Mouse (Mus musculus): ENCODE measurements around the gene Afp. TPM values are rescaled to one million over a fixed set of nuclear protein-coding genes. Genes with fewer than 3 reads are reported as not detected.
A peak's percentile ranks its signal among the peaks of the same experiment; 100 is the strongest.

Afp gene
- total RNA-seq (2021), result not detected
- long read RNA-seq, experiment 1, result 0 reads
- long read RNA-seq, experiment 2, result 0 reads

DNA sequence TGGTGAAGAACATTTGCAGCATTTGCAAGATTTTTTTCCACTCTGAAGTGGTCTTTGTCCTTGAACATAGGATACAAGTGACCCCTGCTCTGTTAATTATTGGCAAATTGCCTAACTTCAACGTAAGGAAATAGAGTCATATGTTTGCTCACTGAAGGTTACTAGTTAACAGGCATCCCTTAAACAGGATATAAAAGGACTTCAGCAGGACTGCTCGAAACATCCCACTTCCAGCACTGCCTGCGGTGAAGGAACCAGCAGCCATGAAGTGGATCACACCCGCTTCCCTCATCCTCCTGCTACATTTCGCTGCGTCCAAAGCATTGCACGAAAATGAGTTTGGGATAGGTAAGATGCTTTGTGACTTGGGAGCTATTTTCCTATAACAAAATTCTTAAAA lies at the start of gene Afp:
Afp (plus strand) TSS at position 220 of the 400 bp plus-strand sequence.
- intact Hi-C loops (cut with DNase I), result no loop called here
- DNase-seq, result no peak

DNA sequence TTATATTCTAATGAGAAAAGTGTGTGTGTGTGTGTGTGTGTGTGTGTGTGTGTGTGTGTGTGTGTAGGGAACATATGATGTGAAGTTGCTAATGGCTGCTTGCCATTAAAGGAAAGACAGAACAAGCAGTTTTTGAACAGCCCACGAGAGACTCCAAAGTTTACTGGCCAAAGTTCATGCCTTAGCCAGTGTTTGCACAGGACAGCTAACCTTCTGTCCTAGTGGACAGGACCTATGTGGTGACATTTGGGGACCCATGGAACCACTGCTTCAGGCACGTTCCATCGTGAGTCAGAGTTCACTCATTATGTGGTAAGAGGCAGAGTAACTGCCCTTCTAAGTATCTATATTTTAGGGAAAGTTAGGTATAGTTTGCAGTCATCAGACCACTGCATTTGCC lies 43.0 kb upstream of the Afp start:
- no peak for DNase-seq
- intact Hi-C loops (cut with DNase I), result no loop called here

DNA sequence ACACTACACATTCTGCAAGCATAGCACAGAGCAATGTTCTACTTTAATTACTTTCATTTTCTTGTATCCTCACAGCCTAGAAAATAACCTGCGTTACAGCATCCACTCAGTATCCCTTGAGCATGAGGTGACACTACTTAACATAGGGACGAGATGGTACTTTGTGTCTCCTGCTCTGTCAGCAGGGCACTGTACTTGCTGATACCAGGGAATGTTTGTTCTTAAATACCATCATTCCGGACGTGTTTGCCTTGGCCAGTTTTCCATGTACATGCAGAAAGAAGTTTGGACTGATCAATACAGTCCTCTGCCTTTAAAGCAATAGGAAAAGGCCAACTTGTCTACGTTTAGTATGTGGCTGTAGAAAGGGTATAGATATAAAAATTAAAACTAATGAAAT lies 40.6 kb upstream of the Afp start:
- no peak for DNase-seq
- intact Hi-C loops (cut with DNase I), result no loop called here

DNA sequence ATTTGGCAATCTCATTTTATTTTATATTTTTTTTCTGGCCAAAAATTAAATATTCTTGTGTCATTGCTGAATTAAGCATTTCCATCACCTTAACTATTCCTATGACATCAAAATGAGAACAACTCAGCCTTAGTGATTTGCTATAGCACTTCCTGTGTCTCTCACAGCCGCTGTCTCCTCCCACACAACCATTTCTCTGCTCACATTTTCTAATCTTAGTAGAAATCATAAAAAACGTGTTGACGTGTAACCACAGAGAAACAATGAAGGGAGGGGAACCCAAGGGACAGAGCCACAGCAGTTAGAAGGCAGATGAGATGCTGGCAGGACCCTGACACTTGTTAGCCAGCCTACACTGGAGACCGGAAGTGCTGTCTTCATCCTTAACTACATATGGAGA lies 37.8 kb upstream of the Afp start:
- DNase-seq, result no peak
- intact Hi-C loops (cut with DNase I), result no loop called here

DNA sequence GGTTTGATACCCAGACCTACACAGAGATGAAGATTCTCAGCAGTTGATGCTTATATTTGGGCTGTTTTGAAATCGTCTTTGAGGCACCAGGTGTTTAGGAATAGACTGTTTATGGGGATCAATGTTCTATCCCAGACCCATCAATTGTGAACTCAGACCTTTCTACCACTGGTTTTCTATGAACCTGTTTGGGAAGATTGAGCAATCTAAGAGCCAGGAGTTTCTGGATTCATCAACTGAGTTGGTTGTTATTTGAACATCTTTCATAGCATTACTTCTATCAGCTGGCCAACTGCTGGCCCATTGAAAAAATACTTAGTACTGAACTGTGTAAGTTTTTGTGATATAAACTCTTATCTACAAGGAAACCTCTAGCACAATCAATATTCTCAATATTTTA lies 33.3 kb upstream of the Afp start:
- DNase-seq, result no peak
- intact Hi-C loops (cut with DNase I), result no loop called here

DNA sequence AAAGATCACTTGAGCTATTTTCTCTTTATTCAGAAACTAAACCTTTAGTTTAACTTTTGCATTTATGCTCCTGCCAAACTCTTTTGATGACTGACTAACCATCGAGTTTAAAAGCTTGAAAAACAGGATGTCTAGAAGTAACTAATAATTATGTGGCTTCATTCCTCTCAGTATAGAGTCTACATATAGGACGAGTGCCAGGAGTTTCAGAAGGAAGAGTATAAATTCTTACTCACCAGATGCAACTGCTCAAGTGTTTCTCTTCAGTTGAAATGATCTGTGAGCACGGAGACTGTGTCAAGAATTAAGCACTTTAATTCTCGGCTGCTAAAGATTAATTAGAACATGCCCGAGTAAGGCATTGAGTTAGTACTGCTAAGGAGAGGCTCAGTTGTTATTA lies 31.8 kb upstream of the Afp start:
- intact Hi-C loops (cut with DNase I), result no loop called here
- DNase-seq, result no peak

DNA sequence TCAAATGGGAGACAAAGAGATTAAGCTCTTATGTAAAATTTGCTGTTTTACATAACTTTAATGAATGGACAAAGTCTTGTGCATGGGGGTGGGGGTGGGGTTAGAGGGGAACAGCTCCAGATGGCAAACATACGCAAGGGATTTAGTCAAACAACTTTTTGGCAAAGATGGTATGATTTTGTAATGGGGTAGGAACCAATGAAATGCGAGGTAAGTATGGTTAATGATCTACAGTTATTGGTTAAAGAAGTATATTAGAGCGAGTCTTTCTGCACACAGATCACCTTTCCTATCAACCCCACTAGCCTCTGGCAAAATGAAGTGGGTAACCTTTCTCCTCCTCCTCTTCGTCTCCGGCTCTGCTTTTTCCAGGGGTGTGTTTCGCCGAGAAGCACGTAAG lies 29.9 kb upstream of the Afp start, which contains the start of gene Alb:
Alb (plus strand) TSS at position 279 of the 400 bp plus-strand sequence.
- no peak for DNase-seq
- intact Hi-C loops (cut with DNase I), result no loop called here

DNA sequence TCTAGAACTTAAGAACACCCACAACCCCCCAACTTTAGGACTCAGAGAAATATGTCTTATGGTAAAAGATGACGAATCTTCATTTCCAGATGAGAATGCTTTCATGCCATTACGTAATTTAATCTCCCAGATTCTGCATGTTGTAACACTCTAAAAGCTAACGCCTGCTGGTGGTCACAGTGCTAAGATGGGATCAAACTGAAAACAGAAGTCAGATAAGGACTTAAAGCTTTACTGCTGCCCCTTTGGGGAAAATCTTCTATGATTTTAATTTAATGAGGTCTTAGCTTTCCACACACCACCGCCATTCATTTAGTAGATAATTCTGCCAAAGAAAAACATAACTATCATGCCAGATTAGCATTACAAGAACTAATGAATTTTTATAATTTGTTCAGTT lies 23.7 kb upstream of the Afp start:
- intact Hi-C loops (cut with DNase I), result no loop called here
- no peak for DNase-seq

DNA sequence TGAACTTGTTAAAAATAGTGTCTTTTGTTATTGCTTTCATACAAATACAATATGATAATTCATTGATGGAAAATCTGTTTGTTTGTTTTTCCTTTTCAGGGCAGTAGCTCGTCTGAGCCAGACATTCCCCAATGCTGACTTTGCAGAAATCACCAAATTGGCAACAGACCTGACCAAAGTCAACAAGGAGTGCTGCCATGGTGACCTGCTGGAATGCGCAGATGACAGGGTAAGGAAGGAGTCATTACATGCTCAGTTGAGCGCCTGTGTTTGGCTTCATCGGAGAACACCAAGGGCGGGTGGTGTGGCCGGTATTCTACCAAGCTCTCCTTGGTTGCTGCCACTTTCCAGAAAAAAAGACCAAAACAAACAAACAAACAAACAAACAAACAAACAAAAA lies 23.3 kb upstream of the Afp start:
- no peak for DNase-seq
- intact Hi-C loops (cut with DNase I), result no loop called here

DNA sequence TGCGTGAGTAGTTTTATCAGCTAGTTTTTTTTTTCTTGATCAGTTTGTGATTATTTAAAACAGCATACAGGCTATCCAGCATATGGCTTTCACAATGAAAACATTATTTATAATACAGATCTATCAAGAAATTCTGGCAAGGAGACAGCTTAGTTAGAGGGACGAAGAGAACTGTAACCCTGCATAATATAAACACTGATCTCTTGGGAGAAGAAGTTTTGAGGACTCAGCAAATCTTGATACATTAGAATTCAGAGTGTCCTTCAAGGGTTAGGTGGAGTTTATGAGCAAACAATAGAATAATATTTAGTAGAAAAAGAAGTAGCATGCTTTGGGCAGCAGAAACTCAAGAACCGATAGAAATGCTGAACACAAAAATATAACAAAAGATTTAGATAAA lies 19.7 kb upstream of the Afp start:
- no peak for DNase-seq
- intact Hi-C loops (cut with DNase I), result no loop called here

DNA sequence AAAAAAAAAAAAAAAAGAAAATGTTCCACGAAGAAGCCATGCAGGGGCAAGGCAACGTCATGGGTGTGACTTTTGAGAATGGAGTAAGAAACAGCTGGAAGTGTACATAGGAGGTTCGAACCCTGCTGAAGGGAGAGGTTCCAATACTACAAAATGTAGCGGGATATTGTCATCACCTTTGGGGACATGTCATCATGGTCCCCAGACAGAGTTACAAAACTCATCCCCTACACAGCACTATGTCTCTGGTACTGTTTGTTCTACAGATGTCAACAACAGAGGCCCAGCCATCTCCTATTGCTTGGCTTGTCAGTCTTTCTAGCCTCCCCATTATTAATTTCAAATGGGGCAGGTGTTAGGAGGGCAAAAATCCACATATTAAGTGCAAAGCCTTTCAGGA lies 16.6 kb upstream of the Afp start:
- DNase-seq, result no peak
- intact Hi-C loops (cut with DNase I), result no loop called here

DNA sequence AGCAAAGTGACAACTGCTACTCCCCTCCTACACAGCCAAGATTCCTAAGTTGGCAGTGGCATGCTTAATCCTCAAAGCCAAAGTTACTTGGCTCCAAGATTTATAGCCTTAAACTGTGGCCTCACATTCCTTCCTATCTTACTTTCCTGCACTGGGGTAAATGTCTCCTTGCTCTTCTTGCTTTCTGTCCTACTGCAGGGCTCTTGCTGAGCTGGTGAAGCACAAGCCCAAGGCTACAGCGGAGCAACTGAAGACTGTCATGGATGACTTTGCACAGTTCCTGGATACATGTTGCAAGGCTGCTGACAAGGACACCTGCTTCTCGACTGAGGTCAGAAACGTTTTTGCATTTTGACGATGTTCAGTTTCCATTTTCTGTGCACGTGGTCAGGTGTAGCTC lies 16.2 kb upstream of the Afp start:
- intact Hi-C loops (cut with DNase I), result no loop called here
- DNase-seq, result no peak

DNA sequence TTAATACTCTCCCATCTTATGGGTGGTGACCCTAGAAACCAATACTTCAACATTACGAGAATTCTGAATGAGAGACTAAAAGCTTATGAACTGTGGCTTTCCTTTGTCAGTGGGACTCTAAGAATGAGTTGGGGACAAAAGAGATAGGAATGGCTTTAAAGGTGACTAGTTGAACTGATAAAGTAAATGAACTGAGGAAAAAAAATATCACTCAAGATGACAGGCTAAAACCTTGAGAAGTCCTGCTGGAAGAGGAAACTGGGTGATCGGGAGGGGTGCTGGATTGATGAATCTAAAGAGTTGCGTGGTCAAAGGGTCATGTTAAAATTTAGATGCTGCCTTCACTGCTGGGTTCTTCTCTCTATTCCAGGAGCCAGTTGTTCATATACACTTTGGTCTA lies 13.8 kb upstream of the Afp start:
- intact Hi-C loops (cut with DNase I), result no loop called here

DNA sequence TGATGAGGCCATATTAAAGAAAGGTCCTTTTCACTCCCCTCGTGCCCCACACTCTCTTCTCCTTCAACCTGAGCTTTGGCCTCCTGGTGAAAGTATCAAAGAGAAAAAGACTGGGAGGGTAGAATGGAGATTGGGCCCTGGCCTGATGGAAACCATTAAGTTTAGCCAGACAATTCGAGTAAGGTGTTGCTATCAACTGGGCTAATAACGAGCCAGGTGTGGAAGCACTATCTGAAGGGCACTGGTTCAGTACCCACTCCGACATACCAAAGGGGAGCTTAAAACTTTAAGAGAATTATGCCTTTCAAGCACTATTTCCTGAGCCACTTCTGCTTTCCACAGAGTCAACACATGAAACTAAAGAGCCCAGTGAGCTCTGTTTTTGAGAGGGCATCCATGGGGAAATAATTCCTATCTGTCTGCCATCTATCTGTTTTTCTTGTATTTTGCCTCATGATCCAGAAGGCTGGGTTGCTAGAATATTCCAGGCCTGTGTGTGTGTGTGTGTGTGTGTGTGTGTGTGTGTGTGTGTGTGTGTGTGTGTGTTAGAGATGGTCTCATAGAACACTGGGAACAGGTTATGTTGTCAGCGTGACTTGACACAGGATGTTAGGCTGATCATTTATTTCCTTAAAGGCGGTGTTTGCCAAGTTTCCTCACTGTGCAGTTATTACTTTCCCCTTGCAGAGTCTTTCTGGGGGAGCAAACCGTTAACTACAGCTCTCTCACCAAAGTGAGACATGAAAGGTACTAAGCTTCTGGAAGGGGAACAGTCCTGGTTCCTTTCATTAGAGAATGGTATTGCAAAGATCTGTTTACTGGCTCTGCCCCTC lies 13.0 kb upstream of the Afp start:
- intact Hi-C loops (cut with DNase I), result no loop called here

More for the DNA sequence above, 13.8 kb upstream of the Afp start:
- no peak for DNase-seq

DNA sequence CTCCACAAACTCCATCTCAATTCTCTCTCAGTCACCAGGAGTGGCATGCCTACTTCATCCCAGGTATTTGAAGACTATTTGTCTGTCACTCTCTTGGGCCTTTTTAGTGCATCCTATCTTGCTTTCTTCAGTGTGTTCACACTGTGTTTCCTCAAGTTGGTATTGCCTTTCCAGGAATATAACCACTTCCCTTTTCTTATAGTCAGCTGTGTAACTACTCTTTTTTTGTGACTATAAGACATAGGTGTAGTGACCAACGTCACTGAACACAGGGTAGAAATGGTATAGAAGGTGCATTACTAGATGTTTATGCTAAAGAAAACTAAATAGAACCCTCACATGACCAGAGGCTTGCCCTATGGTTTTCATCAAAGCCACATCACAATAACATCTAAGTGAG lies 11.7 kb upstream of the Afp start:
- intact Hi-C loops (cut with DNase I), result no loop called here
- no peak for DNase-seq

More for the DNA sequence above, 13.0 kb upstream of the Afp start:
- no peak for DNase-seq

DNA sequence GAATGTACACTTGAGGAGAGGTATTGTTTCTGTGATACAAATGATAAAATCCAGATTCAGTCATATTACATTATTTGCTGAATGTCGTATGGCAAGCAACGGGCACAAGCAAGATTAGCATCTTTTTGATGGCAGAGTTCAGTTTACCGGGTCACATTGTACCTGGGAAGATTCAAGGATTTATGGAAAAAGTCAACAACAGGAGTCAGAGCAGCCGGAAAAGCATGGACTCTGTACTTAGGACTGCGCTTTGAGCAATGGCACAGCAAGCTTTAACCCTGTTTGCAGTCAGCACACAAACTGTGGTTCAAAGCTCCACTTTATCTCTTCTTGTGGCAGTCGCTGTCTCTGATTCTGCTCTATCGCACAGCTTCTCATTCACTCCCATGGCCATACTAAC lies 4.9 kb upstream of the Afp start:
- intact Hi-C loops (cut with DNase I), result no loop called here
- DNase-seq, result no peak

DNA sequence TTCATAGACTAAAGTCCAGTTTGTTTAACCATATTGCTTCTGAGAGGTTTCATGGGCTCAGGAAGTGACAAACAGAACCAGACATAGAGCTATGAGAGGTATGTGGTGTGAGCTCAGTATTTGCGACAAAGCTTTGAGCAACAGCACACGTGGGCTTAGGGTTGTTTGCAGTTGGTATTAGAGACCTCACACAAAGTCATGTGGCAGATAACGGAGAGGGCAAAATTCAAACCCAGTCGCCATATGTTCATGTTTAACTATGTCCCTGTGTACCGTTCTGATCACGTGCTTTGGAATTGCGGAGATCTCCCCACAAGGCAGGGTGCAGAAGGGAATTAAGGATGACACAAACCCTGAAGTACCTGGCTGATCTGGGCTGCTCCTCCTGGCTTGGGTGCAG lies 2.2 kb upstream of the Afp start:
- intact Hi-C loops (cut with DNase I), result no loop called here
- DNase-seq, result no peak

DNA sequence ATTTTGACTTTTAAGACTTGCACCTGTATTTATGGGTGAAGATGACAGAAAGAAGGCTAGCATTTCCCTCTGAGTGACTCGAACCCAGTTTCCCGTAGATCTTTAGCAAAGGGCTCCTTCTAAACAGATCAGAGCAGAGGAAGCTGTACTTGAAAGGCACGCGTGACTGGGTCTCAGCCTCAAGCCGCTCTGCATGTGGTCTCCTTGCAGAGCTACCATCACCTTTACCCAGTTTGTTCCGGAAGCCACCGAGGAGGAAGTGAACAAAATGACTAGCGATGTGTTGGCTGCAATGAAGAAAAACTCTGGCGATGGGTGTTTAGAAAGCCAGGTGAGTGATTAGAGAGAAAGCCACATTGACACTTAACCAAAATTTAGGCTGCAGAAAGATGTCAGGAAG lies 1.9 kb downstream of the Afp start:
- no peak for DNase-seq
- intact Hi-C loops (cut with DNase I), result no loop called here

DNA sequence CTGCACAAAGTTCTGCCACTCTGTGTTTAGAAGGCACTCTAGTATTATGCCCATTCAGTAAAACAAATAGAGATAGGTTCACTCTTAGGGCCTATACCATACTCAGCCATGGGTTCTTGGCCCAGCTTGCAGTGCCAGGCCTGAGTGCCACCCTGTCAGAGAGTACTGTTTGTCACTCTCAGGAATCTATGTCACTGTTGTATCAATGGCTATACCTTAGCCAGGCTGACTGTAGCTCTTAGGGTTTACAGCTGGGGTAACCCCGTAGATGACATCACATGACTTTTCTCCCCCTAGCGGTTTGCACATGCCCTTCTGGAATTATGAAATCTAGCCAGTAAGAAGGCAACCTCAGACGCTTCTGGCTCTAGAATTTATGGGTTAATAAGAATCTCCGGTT lies 3.8 kb downstream of the Afp start:
- intact Hi-C loops (cut with DNase I), result no loop called here
- DNase-seq, result no peak

DNA sequence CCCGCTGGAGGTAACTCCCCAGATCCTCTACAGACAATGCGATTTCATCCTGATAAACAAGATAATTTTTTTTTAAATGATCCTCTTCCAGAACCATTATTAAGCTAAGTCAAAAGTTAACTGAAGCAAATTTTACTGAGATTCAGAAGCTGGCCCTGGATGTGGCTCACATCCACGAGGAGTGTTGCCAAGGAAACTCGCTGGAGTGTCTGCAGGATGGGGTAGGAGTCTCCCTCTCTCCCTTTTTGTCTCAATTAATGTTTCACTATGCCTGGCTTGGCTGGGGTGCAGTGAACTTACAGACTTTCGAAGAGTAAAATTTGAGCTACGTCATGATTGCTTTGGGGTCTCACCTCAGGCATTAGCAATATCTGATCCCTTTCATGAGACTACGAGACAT lies 9.0 kb downstream of the Afp start:
- intact Hi-C loops (cut with DNase I), result no loop called here
- DNase-seq, result no peak

DNA sequence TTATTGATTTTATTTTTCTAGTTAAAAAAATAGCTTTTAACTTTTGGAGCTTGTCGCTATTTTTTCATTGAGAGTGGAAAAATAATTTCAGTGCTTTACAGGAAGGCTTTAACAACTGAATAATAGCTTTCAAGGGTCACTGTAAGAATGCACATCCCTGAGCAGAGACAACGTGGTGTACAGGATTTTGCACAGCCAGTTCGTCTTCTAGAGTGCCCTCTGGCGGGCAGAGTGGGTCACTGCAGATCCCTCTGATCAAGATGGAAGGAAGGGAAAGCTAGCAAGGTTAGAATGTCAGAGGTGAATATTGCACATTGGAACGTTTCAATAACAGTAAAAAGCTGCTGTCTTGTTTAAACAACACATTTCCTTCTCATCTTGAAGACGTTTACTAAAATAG lies 10.2 kb downstream of the Afp start:
- intact Hi-C loops (cut with DNase I), result loop anchor here (1.0 to 10.0 kb wide), 2 partner anchors 96 to 297 kb away; no protein-coding TSS in a partner anchor
- peak; percentile 75 to 83 for DNase-seq

DNA sequence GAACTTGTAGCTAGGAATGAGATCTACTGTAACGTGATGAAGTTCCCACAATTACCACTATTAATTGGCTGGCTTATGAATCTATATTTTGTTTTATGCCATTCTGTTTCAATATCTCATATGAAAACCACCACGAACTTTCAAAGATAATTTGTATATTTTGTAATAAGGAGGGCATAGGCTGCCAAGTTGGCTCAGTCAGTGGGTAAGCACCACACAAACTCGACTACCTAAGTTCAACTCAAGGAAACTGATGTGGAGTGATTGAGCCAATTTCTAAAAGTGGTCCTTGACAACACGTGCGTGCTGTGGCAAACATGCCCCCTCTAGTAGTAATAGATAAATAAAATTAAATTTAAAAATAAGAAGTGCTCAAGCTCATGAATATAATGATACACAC lies 11.2 kb downstream of the Afp start:
- intact Hi-C loops (cut with DNase I), result loop anchor here (10.0 kb wide), 1 partner anchor 97 kb away; no protein-coding TSS in a partner anchor
- no peak for DNase-seq

All from heart, postnatal 14 days (tissue).